Mouse (Mus musculus): ENCODE data around the gene Egfl8. TPM values are rescaled to one million over a fixed set of nuclear protein-coding genes. Genes with fewer than 3 reads are reported as not detected.

Gene Egfl8
- total and polyA plus RNA-seq, 2 experiments = 0.37 to 1.2 TPM

GRCm38 (mm10) chr17:34563354-34563753, 52.4 kb downstream of the Egfl8 start:
- Histone ChIP-seq H3K4me3 (ENCODE audit: insufficient read depth, low read depth, low read length) (no peak overlapping the region), H3K27ac (replicated peaks; ENCODE audit: insufficient read depth, low read depth, low read length) (no peak overlapping the region), H3K79me2 (ENCODE audit: control insufficient read depth, insufficient read depth, low read length) (no peaks in the 10 kb centered on the region), H3K4me1 (ENCODE audit: control insufficient read depth, insufficient read depth, low read length) (no peaks in the 10 kb centered on the region), H3K27me3 (ENCODE audit: control insufficient read depth, insufficient read depth, low read length) (no peaks in the 10 kb centered on the region), H3K9ac (ENCODE audit: low read depth, low read length) (no peak overlapping the region), H3K36me3 (ENCODE audit: control insufficient read depth, insufficient read depth, low read length) (no peaks in the 10 kb centered on the region)
- TF ChIP-seq CTCF (IDR thresholded peaks at IDR 0.05; ENCODE audit: low read depth, low read length) = no peak
- TF ChIP-seq POLR2A (IDR thresholded peaks at IDR 0.05; ENCODE audit: extremely low read depth, insufficient read depth, low read length) = no peak
- DNase-seq (ENCODE audit: extremely low read depth, low read depth, low spot score) = no peak
- 80% methylated on average over 11 of the region's 11 CpGs for WGBS

Other genes with a start within 250 kb of the Egfl8 start
- not detected in 2 replicates for gene Btnl1, start 238.8 kb downstream of the Egfl8 start, total RNA-seq (2014; rRNA removed)
- not detected in 2 replicates for gene Btnl1, start 238.8 kb downstream of the Egfl8 start, polyA plus RNA-seq (2012; rRNA removed)
- not detected in 2 replicates for gene BC051142, start 217.2 kb downstream of the Egfl8 start, total RNA-seq (2014; rRNA removed)
- gene BC051142, start 217.2 kb downstream of the Egfl8 start, polyA plus RNA-seq (2012; rRNA removed) = 0.06 TPM in 1 of 2 replicates, not detected in the other
- 0.09 TPM in 1 of 2 replicates, not detected in the other for gene Btnl4, start 138.7 kb downstream of the Egfl8 start, total RNA-seq (2014; rRNA removed)
- not detected in 2 replicates for gene Btnl4, start 138.7 kb downstream of the Egfl8 start, polyA plus RNA-seq (2012; rRNA removed)
- gene Btnl6, start 98.6 kb downstream of the Egfl8 start, total RNA-seq (2014; rRNA removed) = 0.07 TPM in 1 of 2 replicates, not detected in the other
- gene Btnl6, start 98.6 kb downstream of the Egfl8 start, polyA plus RNA-seq (2012; rRNA removed) = not detected in 2 replicates
- gene Notch4, start 51.7 kb downstream of the Egfl8 start, total RNA-seq (2014; rRNA removed) = 0.83 and 2.6 TPM in 2 replicates
- 1.8 and 3.4 TPM in 2 replicates for gene Notch4, start 51.7 kb downstream of the Egfl8 start, polyA plus RNA-seq (2012; rRNA removed)
- 0.65 and 0.94 TPM in 2 replicates for gene Gpsm3, start 26.2 kb downstream of the Egfl8 start, total RNA-seq (2014; rRNA removed)
- gene Gpsm3, start 26.2 kb downstream of the Egfl8 start, polyA plus RNA-seq (2012; rRNA removed) = 2.5 and 3.4 TPM in 2 replicates
- 10.9 and 17.1 TPM in 2 replicates for gene Pbx2, start 24.7 kb downstream of the Egfl8 start, total RNA-seq (2014; rRNA removed)
- gene Pbx2, start 24.7 kb downstream of the Egfl8 start, polyA plus RNA-seq (2012; rRNA removed) = 19.5 and 21.1 TPM in 2 replicates
- 0.07 and 0.09 TPM in 2 replicates for gene Ager, start 18.1 kb downstream of the Egfl8 start, total RNA-seq (2014; rRNA removed)
- gene Ager, start 18.1 kb downstream of the Egfl8 start, polyA plus RNA-seq (2012; rRNA removed) = 0.21 and 0.29 TPM in 2 replicates
- 23.0 and 31.5 TPM in 2 replicates for gene Rnf5, start 12.3 kb downstream of the Egfl8 start, total RNA-seq (2014; rRNA removed)
- gene Rnf5, start 12.3 kb downstream of the Egfl8 start, polyA plus RNA-seq (2012; rRNA removed) = 155 and 182 TPM in 2 replicates
- 4.3 and 4.8 TPM in 2 replicates for gene Agpat1, start 11.7 kb downstream of the Egfl8 start, total RNA-seq (2014; rRNA removed)
- 31.8 and 40.5 TPM in 2 replicates for gene Agpat1, start 11.7 kb downstream of the Egfl8 start, polyA plus RNA-seq (2012; rRNA removed)
- gene Ppt2, start 12.5 kb upstream of the Egfl8 start, total RNA-seq (2014; rRNA removed) = 22.5 and 28.5 TPM in 2 replicates
- 38.5 and 46.7 TPM in 2 replicates for gene Ppt2, start 12.5 kb upstream of the Egfl8 start, polyA plus RNA-seq (2012; rRNA removed)
- not detected in 2 replicates for gene Prrt1, start 13.6 kb upstream of the Egfl8 start, total RNA-seq (2014; rRNA removed)
- 0.32 and 0.39 TPM in 2 replicates for gene Prrt1, start 13.6 kb upstream of the Egfl8 start, polyA plus RNA-seq (2012; rRNA removed)
- 4.2 and 5.3 TPM in 2 replicates for gene Fkbpl, start 28.8 kb upstream of the Egfl8 start, total RNA-seq (2014; rRNA removed)
- gene Fkbpl, start 28.8 kb upstream of the Egfl8 start, polyA plus RNA-seq (2012; rRNA removed) = 2.0 and 3.0 TPM in 2 replicates
- gene Atf6b, start 31.2 kb upstream of the Egfl8 start, total RNA-seq (2014; rRNA removed) = 4.4 and 6.6 TPM in 2 replicates
- gene Atf6b, start 31.2 kb upstream of the Egfl8 start, polyA plus RNA-seq (2012; rRNA removed) = 29.8 and 34.6 TPM in 2 replicates
- 3.6 and 5.6 TPM in 2 replicates for gene Tnxb, start 54.6 kb upstream of the Egfl8 start, total RNA-seq (2014; rRNA removed)
- 2.4 and 3.5 TPM in 2 replicates for gene Tnxb, start 54.6 kb upstream of the Egfl8 start, polyA plus RNA-seq (2012; rRNA removed)
- 421 and 487 TPM in 2 replicates for gene C4b, start 127.9 kb upstream of the Egfl8 start, total RNA-seq (2014; rRNA removed)
- 561 and 742 TPM in 2 replicates for gene C4b, start 127.9 kb upstream of the Egfl8 start, polyA plus RNA-seq (2012; rRNA removed)
- gene Cyp21a1, start 188.6 kb upstream of the Egfl8 start, total RNA-seq (2014; rRNA removed) = 0.18 and 12.8 TPM in 2 replicates
- gene Cyp21a1, start 188.6 kb upstream of the Egfl8 start, polyA plus RNA-seq (2012; rRNA removed) = 0.10 TPM in 1 of 2 replicates, not detected in the other
- 7.6 and 7.9 TPM in 2 replicates for gene Stk19, start 221.0 kb upstream of the Egfl8 start, total RNA-seq (2014; rRNA removed)
- 16.6 and 19.8 TPM in 2 replicates for gene Stk19, start 221.0 kb upstream of the Egfl8 start, polyA plus RNA-seq (2012; rRNA removed)
- 9.7 and 12.8 TPM in 2 replicates for gene Dxo, start 221.0 kb upstream of the Egfl8 start, total RNA-seq (2014; rRNA removed)
- 26.3 and 36.6 TPM in 2 replicates for gene Dxo, start 221.0 kb upstream of the Egfl8 start, polyA plus RNA-seq (2012; rRNA removed)
- 32.0 and 39.4 TPM in 2 replicates for gene Skiv2l, start 234.2 kb upstream of the Egfl8 start, total RNA-seq (2014; rRNA removed)
- 51.1 and 61.7 TPM in 2 replicates for gene Skiv2l, start 234.2 kb upstream of the Egfl8 start, polyA plus RNA-seq (2012; rRNA removed)
- 21.9 and 22.0 TPM in 2 replicates for gene Nelfe, start 234.4 kb upstream of the Egfl8 start, total RNA-seq (2014; rRNA removed)
- 14.9 and 17.1 TPM in 2 replicates for gene Nelfe, start 234.4 kb upstream of the Egfl8 start, polyA plus RNA-seq (2012; rRNA removed)
- 1,474 and 1,577 TPM in 2 replicates for gene Cfb, start 246.5 kb upstream of the Egfl8 start, total RNA-seq (2014; rRNA removed)
- 709 and 764 TPM in 2 replicates for gene Cfb, start 246.5 kb upstream of the Egfl8 start, polyA plus RNA-seq (2012; rRNA removed)

Data from liver, adult 2 months (tissue).